Mouse (Mus musculus) heart, adult 2 months (tissue): ENCODE results near the gene Bfsp2. TPM values are rescaled to one million over a fixed set of nuclear protein-coding genes. Genes with fewer than 3 reads are reported as not detected.

Source experiments
- DNase-seq, 2 experiments: peaks; one replicate each; pipeline ENCODE4 v3.0.0; 2021
- H3K27ac ChIP-seq: fragments of 200-600 bp; 2 replicates; pipeline ENCODE4 v1.8.1; 2022
- H3K27me3 ChIP-seq: fragments of 200-500 bp; 2 replicates; pipeline ENCODE4 v1.6.1; 2012; ENCODE audit warnings: mild to moderate bottlenecking, low read length, inconsistent platforms, mixed read lengths; ENCODE audit not compliant: control insufficient read depth, insufficient read depth
- H3K36me3 ChIP-seq: fragments of 200-500 bp; 2 replicates; pipeline ENCODE4 v1.6.1; 2012; ENCODE audit warnings: low read length, inconsistent platforms; ENCODE audit not compliant: control insufficient read depth, insufficient read depth
- H3K4me1 ChIP-seq: fragments of 200-500 bp; 2 replicates; pipeline ENCODE4 v1.6.1; 2011; ENCODE audit warnings: low read length; ENCODE audit not compliant: control insufficient read depth, insufficient read depth
- H3K4me3 ChIP-seq: fragments of 200-600 bp; 2 replicates; pipeline ENCODE4 v1.8.1; 2022
- H3K79me2 ChIP-seq: fragments of 200-500 bp; replicated peaks from 2 replicates; pipeline ENCODE4 v1.6.1; 2012; ENCODE audit warnings: mild to moderate bottlenecking, inconsistent platforms, low read length, moderate library complexity, mixed read lengths; ENCODE audit not compliant: control insufficient read depth, insufficient read depth
- H3K9ac ChIP-seq: fragments of 200-500 bp; 2 replicates; pipeline ENCODE4 v1.6.1; 2012; ENCODE audit warnings: low read depth, mild to moderate bottlenecking, control low read depth, inconsistent platforms, low read length, mixed read lengths
- CTCF ChIP-seq: fragments of 200-600 bp; IDR thresholded peaks from 2 replicates; pipeline ENCODE4 v1.8.1; 2022; ENCODE audit warnings: antibody characterized with exemption, mild to moderate bottlenecking, moderate library complexity
- EP300 ChIP-seq: fragments of 200-500 bp; IDR thresholded peaks from 2 replicates; pipeline ENCODE4 v1.6.1; 2011; ENCODE audit warnings: low read depth, low read length, control low read depth; ENCODE audit not compliant: insufficient read depth
- POLR2A ChIP-seq: fragments of 200-500 bp; IDR thresholded peaks from 2 replicates; pipeline ENCODE4 v1.6.1; 2011; ENCODE audit warnings: mild to moderate bottlenecking, low read depth, low read length, control low read depth; ENCODE audit not compliant: insufficient read depth
- WGBS: fragments of 180-500 bp; shearing (Covaris S2); methylation state at CpG from one replicate; pipeline ENCODE4 v1.1.7; 2018; 5-methylcytosine and 5-hydroxymethylcytosine counted together
- intact Hi-C: fragments of 180-260 bp; cut with DNase I; formaldehyde crosslinking; loops from one replicate; pipeline ENCODE4 v1.15.1; 2025
- polyA plus RNA-seq: library from polyadenylated mRNA; depleted of rRNA; stranded (reverse); fragments of >200 nt; gene quantifications from 2 replicates; pipeline ENCODE4 v1.2.3, GENCODE M21; 2012
- total RNA-seq, 2 experiments: library from RNA; stranded (reverse); gene quantifications; 2 replicates each; pipeline ENCODE4 v1.2.3; 2021

Gene Bfsp2
- total and polyA plus RNA-seq, 3 experiments, result 0.31 to 0.99 (median 0.52) TPM

DNA sequence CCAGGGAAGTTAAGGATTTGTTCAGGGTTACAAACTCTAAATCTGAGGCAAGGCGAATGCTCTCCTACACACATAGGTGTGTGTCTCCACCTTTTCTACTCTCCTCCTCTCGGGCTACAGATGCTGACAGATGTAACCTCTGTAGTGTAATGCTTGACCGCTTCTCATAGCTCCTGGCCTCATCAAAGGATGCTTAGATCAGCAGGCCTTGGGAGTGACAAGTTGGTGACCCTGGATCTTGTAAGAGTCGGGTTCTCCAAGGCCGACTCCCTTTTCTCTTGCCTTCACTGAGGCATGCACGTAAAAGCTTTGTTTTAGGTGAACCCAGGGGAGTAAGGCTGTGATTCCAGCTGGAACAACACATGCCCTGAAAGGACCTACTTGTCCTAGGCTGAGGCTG, 32.0 kb upstream of the Bfsp2 start:
- H3K36me3 ChIP-seq, result no peaks in the 10 kb centered on the region
- no peak overlapping the region for H3K4me3 ChIP-seq
- no peak overlapping the region for H3K9ac ChIP-seq
- H3K27ac ChIP-seq, result no peak overlapping the region
- intact Hi-C loops, result no loop called here
- no peaks in the 10 kb centered on the region for H3K79me2 ChIP-seq
- H3K27me3 ChIP-seq, result no peaks in the 10 kb centered on the region
- no peak for TF ChIP-seq EP300
- no peak for TF ChIP-seq POLR2A
- no peak for TF ChIP-seq CTCF
- WGBS, result 88% methylated on average over 6 of the region's 6 CpGs
- H3K4me1 ChIP-seq, result no peaks in the 10 kb centered on the region
- no peak for DNase-seq

DNA sequence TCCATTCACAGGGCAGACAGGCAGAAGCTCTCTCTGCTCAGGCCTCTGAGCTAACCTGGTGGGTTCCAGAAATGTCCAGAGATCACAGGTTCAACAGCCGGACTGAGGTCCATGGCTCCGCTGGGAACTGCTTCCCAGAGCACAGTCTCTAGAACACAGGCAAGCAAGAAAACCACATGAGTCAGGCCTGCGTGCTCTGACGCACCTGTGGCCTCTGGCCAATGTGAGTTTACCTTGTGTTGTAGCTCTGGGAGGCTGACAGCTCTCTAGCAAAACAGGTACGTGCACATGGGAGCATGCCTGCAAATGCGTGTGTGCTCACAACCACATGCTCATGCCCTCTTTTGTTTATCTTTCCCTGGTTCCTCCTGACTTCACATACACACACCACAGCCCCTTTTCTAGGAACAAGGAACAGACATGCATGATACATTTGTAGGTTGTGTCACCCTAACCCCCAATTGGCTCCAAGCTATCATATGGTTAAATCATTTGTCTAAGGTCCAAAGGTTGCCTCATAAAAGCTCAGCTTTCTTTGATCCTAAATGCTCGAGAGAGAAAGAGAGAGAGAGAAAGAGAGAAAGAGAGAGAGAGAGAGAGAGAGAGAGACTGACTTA, 26.9 kb upstream of the Bfsp2 start:
- TF ChIP-seq EP300 (no peak), CTCF (no peak), POLR2A (no peak)
- H3K27ac ChIP-seq, result no peak overlapping the region
- no peaks in the 10 kb centered on the region for H3K4me1 ChIP-seq
- H3K36me3 ChIP-seq, result no peaks in the 10 kb centered on the region
- H3K27me3 ChIP-seq, result no peaks in the 10 kb centered on the region
- H3K4me3 ChIP-seq, result no peak overlapping the region
- no peaks in the 10 kb centered on the region for H3K79me2 ChIP-seq
- no peak overlapping the region for H3K9ac ChIP-seq
- WGBS, result 84% methylated on average over 7 of the region's 7 CpGs
- intact Hi-C loops, result no loop called here
- DNase-seq, result no peak

DNA sequence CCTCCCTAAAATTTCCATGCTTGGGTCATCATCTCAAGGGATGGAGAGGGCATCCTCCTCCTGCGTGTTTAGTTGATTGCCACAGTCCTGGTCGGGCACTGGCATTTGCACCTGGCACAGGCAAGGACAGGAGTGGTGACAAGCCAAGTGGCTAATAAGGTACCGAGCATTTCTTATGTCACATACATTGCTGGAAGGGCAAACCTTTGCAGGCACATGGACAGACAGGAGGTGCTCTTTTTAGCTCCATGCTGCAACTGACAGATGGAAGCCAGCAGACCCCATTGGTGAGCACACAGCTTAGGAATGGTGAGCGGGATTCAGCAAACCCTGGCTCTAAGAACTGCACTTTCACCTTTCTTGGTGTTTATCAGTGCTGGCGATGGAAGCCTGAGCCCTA, 24.8 kb upstream of the Bfsp2 start:
- TF ChIP-seq EP300 (no peak), CTCF (no peak), POLR2A (no peak)
- no peak overlapping the region for H3K27ac ChIP-seq
- no peaks in the 10 kb centered on the region for H3K36me3 ChIP-seq
- H3K4me1 ChIP-seq, result no peaks in the 10 kb centered on the region
- 67% methylated on average over 5 of the region's 5 CpGs for WGBS
- no peak overlapping the region for H3K4me3 ChIP-seq
- no peak for DNase-seq
- no peak overlapping the region for H3K9ac ChIP-seq
- intact Hi-C loops, result no loop called here
- H3K27me3 ChIP-seq, result no peaks in the 10 kb centered on the region
- no peaks in the 10 kb centered on the region for H3K79me2 ChIP-seq

DNA sequence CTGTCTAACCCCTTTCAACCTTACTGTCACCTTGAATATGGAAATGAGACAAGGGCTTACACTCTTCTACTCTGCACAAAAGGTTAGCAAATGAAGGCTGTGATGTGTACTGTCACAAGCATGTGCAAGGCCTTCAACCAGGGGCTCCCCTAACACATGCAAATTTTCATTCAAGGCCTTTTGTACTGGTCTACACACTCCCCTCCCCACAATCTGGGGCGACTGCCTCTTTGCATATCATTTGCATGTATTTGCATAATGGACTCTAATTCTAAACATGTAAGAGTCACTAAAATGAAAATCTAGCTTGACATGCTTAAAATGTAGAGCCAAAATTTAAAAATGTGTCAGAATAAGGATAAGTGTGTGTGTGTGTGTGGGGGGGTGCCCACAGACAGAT, 24.4 kb upstream of the Bfsp2 start:
- no peak for DNase-seq
- Histone ChIP-seq H3K36me3 (no peaks in the 10 kb centered on the region), H3K4me1 (no peaks in the 10 kb centered on the region), H3K27me3 (no peaks in the 10 kb centered on the region), H3K9ac (no peak overlapping the region), H3K79me2 (no peaks in the 10 kb centered on the region), H3K27ac (no peak overlapping the region), H3K4me3 (no peak overlapping the region)
- 97% methylated on average over 1 of the region's 1 CpGs for WGBS
- no peak for TF ChIP-seq EP300
- no peak for TF ChIP-seq CTCF
- no peak for TF ChIP-seq POLR2A
- intact Hi-C loops, result no loop called here

DNA sequence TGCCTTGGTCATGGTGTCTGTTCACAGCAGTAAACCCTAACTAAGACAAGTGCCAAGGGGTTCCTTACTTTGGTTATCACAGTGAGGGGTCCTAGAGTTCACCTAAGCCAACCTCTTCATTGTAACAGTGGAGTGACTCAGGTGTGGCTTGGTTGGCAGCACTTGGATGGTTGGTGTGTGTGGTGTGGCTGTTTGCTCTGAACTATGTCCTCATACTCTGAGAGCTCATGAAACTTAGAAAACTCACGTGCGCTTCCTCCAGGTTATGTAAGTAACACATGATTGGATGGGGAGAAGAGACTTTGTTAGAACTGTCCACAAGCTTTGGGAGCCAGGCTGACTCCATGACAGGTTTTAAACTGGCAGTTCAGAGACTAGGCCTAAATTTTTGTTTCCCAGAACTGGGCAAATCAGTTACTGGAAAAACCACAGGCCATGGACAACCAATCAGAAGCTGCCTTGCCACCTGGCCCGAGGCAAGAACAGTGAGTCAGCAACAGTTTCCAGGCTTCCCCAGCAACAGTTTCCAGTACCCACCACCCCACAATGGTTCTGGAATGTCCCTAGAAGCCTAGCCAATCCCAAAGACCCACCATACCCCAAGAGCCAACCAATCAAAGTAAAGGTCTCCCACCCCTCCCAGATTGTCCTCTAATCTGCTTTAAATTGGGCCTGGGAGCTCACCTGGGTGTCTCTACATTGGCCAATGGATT, 23.5 kb upstream of the Bfsp2 start:
- intact Hi-C loops, result no loop called here
- Histone ChIP-seq H3K27ac (no peak overlapping the region), H3K79me2 (no peaks in the 10 kb centered on the region), H3K27me3 (no peaks in the 10 kb centered on the region), H3K36me3 (no peaks in the 10 kb centered on the region), H3K4me1 (no peaks in the 10 kb centered on the region), H3K4me3 (no peak overlapping the region), H3K9ac (no peak overlapping the region)
- no peak for TF ChIP-seq CTCF
- TF ChIP-seq EP300, result no peak
- no peak for TF ChIP-seq POLR2A
- 88% methylated on average over 3 of the region's 3 CpGs for WGBS
- no peak for DNase-seq

DNA sequence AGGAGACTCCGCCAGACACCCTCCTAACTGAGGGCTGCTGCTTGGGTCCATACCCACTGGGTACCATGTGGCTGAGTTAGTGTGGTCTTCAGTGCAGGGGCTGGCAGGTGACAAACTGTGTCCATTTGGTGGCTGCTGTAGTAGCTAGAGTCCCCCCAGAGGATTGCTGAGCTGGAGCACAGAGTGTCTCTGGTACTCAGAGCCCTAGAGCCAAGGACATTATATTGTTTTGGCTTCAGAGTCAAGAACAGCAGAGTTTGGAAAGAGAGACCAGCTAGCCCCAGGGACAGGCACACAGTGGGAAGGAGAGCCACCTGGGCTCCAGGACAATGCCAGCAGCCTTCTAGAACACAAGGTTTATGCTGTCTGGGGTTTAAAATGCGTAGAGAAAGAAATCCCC, 22.4 kb upstream of the Bfsp2 start:
- no peak overlapping the region for H3K27ac ChIP-seq
- no peaks in the 10 kb centered on the region for H3K79me2 ChIP-seq
- no peak overlapping the region for H3K9ac ChIP-seq
- intact Hi-C loops, result no loop called here
- H3K4me1 ChIP-seq, result no peaks in the 10 kb centered on the region
- WGBS, result 93% methylated on average over 2 of the region's 2 CpGs
- no peaks in the 10 kb centered on the region for H3K27me3 ChIP-seq
- no peak overlapping the region for H3K4me3 ChIP-seq
- TF ChIP-seq POLR2A (no peak), EP300 (no peak), CTCF (no peak)
- DNase-seq, result no peak
- no peaks in the 10 kb centered on the region for H3K36me3 ChIP-seq
